Mouse (Mus musculus): ENCODE data around the gene Fez2. TPM values are rescaled to one million over a fixed set of nuclear protein-coding genes. Genes with fewer than 3 reads are reported as not detected.
A peak's percentile ranks its signal among the peaks of the same experiment; 100 is the strongest.

Fez2 gene
- polyA plus RNA-seq, 1 experiment, result 31.7 TPM

DNA sequence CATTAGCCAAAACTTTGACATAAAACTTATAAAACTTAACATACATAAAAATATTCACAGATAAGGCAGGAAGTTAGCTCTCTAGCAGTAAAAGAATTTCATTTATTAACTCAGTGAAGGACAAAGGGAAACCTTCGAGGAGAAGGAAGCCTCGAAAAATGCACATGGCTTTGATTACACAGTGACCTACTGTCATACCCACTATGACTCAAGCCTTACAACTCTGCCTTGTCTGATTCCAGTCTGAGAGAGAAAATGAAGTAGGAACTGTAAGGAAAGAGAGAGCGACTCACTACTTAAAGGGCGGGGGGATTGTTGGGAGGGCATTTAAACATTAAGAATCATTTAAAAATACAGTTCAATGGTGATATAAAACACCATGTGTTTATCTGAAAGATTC, 14.7 kb downstream of the Fez2 start:
- Histone ChIP-seq H3K4me3 (ENCODE audit: low read depth, low read length) (no peak overlapping the region), H3K27me3 (ENCODE audit: control insufficient read depth, insufficient read depth, low read length) (no peaks in the 10 kb centered on the region), H3K36me3 (ENCODE audit: control insufficient read depth, insufficient read depth, low read length) (peaks cover 25% of the 10 kb centered on the region), H3K27ac (ENCODE audit: insufficient read depth, low read depth, low read length) (0 out of 2 replicates have a peak overlapping the region, but pooled peaks have one; percentile 37), H3K4me1 (ENCODE audit: control insufficient read depth, insufficient read depth, insufficient read length, low read length) (peaks cover 37% of the 10 kb centered on the region)
- TF ChIP-seq CTCF (IDR thresholded peaks at IDR 0.05; ENCODE audit: extremely low read depth, insufficient read length, insufficient replicate concordance, low read depth, low read length) (no peak), POLR2A (IDR thresholded peaks at IDR 0.05; ENCODE audit: low read depth, low read length) (no peak)
- 66% methylated on average over 4 of the region's 4 CpGs for WGBS

DNA sequence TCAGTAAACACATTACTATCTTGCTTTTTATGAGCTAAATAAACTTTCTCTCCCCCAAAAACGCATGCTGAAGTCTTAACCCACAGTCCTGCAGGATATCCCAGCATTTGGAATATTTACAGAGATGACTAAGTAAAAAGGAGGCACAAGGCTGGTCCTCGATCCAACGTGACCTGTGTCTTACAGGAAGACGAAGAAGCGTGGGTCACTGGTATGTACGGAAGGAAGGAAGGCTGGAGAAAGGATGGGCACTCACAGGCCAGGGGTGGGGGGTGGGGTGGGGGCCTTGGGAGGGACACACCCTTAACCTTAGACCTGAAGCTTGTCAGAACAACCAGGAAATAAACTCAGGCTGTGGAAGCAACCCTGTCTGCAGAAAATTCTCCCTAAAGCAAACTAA, 15.8 kb downstream of the Fez2 start:
- TF ChIP-seq POLR2A (IDR thresholded peaks at IDR 0.05; ENCODE audit: low read depth, low read length), result no peak
- TF ChIP-seq CTCF (IDR thresholded peaks at IDR 0.05; ENCODE audit: extremely low read depth, insufficient read length, insufficient replicate concordance, low read depth, low read length), result no peak
- Histone ChIP-seq H3K27ac (ENCODE audit: insufficient read depth, low read depth, low read length) (peak overlapping the region; percentile 93), H3K4me1 (ENCODE audit: control insufficient read depth, insufficient read depth, insufficient read length, low read length) (peaks cover 35% of the 10 kb centered on the region), H3K4me3 (ENCODE audit: low read depth, low read length) (no peak overlapping the region), H3K36me3 (ENCODE audit: control insufficient read depth, insufficient read depth, low read length) (peaks cover 26% of the 10 kb centered on the region), H3K27me3 (ENCODE audit: control insufficient read depth, insufficient read depth, low read length) (no peaks in the 10 kb centered on the region)
- WGBS, result 31% methylated on average over 6 of the region's 6 CpGs

DNA sequence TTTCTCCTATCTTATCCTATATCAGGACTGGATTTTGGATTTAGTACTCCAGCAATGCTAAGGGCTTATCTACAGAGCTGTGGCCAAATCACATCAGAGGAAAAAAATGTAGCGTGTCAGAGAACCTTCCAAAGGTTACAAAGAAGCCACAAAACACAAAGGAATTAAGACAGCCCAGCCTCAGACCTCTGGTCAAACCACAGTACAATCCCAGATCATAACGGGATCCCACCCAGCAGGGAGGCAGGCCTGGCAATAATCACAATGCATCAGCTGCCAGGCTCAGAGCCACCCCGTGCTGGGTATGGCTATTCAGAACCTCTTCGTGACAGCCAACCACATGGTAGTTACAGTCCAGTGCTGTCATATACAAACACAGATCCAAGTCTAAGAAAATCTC, 16.2 kb downstream of the Fez2 start:
- no peak for TF ChIP-seq CTCF (IDR thresholded peaks at IDR 0.05; ENCODE audit: extremely low read depth, insufficient read length, insufficient replicate concordance, low read depth, low read length)
- TF ChIP-seq POLR2A (IDR thresholded peaks at IDR 0.05; ENCODE audit: low read depth, low read length), result no peak
- H3K27ac ChIP-seq (ENCODE audit: insufficient read depth, low read depth, low read length), result peak overlapping the region; percentile 93
- WGBS, result 18% methylated on average over 4 of the region's 4 CpGs

DNA sequence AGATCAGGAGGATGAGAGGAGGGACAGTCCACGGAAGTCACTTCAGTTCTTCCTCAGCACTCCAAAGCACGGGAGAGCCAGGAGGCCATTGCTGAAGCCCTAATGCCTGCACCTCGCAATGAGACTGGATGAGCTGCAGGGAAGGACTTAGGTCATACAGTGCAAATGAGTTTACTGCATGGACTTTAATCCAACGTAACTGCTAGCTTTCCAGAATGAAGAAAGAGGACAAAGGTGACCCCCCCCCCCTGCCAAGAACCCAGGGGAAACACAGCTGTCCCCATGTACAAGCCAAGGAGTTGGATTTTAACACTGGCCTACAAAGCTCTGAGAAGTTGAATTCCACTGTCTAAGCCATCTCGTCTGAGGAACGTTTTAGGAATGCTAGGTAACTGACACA, 16.6 kb downstream of the Fez2 start:
- WGBS, result 28% methylated on average over 6 of the region's 6 CpGs
- no peak overlapping the region for H3K4me3 ChIP-seq (ENCODE audit: low read depth, low read length)
- peaks cover 26% of the 10 kb centered on the region for H3K36me3 ChIP-seq (ENCODE audit: control insufficient read depth, insufficient read depth, low read length)

More for the DNA sequence above, 16.2 kb downstream of the Fez2 start:
- peaks cover 32% of the 10 kb centered on the region for H3K4me1 ChIP-seq (ENCODE audit: control insufficient read depth, insufficient read depth, insufficient read length, low read length)
- H3K36me3 ChIP-seq (ENCODE audit: control insufficient read depth, insufficient read depth, low read length), result peaks cover 26% of the 10 kb centered on the region
- no peak overlapping the region for H3K4me3 ChIP-seq (ENCODE audit: low read depth, low read length)
- no peaks in the 10 kb centered on the region for H3K27me3 ChIP-seq (ENCODE audit: control insufficient read depth, insufficient read depth, low read length)

DNA sequence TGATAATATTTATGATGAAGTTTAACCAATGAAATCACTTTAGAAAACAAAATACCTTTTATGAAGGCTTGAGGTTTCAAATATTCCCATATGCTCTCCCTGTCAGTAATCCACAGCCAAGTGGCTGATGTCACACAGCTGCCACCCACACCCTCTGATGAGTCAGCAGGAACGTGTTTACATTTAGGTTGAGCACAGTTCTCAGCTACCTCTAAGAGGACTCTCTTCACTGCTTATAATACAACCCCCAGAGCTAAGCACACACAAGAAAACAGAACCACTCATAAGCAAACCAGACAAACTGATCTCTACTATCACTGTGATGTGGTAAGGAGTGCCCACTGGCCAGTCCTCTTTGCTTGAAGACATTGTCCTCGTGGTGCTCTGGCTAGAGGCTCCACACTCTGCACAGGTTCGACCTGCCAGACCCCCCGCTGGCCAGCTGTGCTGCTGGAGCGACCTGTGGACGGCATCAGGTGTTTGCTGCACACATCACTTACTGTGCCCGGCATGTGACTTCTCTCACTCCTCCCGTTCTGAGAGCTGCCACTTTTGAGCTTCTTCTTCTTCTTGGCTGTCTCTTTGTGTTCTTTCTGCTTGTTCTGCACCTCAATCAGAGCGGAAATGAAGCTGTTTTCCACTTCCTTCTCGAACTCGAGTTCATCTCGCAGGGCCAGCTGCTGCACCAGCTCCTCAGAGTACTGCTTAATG, 17.7 kb downstream of the Fez2 start:
- peaks cover 28% of the 10 kb centered on the region for H3K36me3 ChIP-seq (ENCODE audit: control insufficient read depth, insufficient read depth, low read length)
- H3K4me3 ChIP-seq (ENCODE audit: low read depth, low read length), result no peak overlapping the region
- TF ChIP-seq CTCF (IDR thresholded peaks at IDR 0.05; ENCODE audit: extremely low read depth, insufficient read length, insufficient replicate concordance, low read depth, low read length), result no peak
- TF ChIP-seq POLR2A (IDR thresholded peaks at IDR 0.05; ENCODE audit: low read depth, low read length), result no peak
- H3K27ac ChIP-seq (ENCODE audit: insufficient read depth, low read depth, low read length), result peak overlapping the region; percentile 93
- no peaks in the 10 kb centered on the region for H3K27me3 ChIP-seq (ENCODE audit: control insufficient read depth, insufficient read depth, low read length)
- H3K4me1 ChIP-seq (ENCODE audit: control insufficient read depth, insufficient read depth, insufficient read length, low read length), result peaks cover 28% of the 10 kb centered on the region
- WGBS, result 50% methylated on average over 12 of the region's 12 CpGs

More for the DNA sequence above, 16.6 kb downstream of the Fez2 start:
- Histone ChIP-seq H3K27me3 (ENCODE audit: control insufficient read depth, insufficient read depth, low read length) (no peaks in the 10 kb centered on the region), H3K27ac (ENCODE audit: insufficient read depth, low read depth, low read length) (peak overlapping the region; percentile 93), H3K4me1 (ENCODE audit: control insufficient read depth, insufficient read depth, insufficient read length, low read length) (peaks cover 32% of the 10 kb centered on the region)
- TF ChIP-seq POLR2A (IDR thresholded peaks at IDR 0.05; ENCODE audit: low read depth, low read length) (no peak), CTCF (IDR thresholded peaks at IDR 0.05; ENCODE audit: extremely low read depth, insufficient read length, insufficient replicate concordance, low read depth, low read length) (no peak)

DNA sequence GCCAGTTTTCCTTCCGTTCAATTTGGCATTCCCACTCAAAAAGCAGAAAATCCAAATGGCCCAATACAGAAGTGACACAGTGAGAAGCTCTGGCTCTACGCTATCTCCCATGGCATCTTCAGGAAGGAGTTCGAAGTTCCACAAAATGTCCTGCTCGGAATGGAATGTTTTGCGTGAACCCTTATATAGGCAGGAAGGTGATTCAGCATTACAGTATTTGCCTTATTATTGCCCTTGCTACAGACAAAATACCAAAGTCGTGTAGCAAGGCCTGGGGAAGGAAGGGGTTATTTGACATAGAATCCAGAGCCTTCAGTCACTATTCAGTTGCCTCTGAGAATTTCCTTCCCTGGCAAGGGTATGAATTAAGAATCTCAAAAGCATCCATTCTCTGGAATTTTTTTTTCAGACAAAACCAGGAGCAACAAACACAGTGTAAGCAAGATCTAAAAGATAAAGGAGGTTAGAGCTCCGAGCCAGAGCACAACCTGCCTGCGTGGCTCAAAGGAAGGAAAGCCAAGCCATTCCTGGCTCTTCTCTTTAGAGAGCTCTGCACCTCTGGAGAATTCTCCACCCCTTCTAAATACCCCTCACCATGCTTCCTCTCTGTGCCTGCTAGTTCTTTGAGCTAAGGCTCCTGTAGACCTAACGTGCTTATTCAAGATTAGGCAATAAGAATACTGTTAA, 25.4 kb downstream of the Fez2 start:
- TF ChIP-seq CTCF (IDR thresholded peaks at IDR 0.05; ENCODE audit: extremely low read depth, insufficient read length, insufficient replicate concordance, low read depth, low read length), result no peak
- TF ChIP-seq POLR2A (IDR thresholded peaks at IDR 0.05; ENCODE audit: low read depth, low read length), result no peak
- Histone ChIP-seq H3K4me1 (ENCODE audit: control insufficient read depth, insufficient read depth, insufficient read length, low read length) (peaks cover 6% of the 10 kb centered on the region; the same call in 1 of the 2 replicates), H3K4me3 (ENCODE audit: low read depth, low read length) (no peak overlapping the region), H3K27me3 (ENCODE audit: control insufficient read depth, insufficient read depth, low read length) (no peaks in the 10 kb centered on the region), H3K36me3 (ENCODE audit: control insufficient read depth, insufficient read depth, low read length) (peaks cover 15% of the 10 kb centered on the region), H3K27ac (ENCODE audit: insufficient read depth, low read depth, low read length) (no peak overlapping the region)
- 78% methylated on average over 9 of the region's 9 CpGs for WGBS

DNA sequence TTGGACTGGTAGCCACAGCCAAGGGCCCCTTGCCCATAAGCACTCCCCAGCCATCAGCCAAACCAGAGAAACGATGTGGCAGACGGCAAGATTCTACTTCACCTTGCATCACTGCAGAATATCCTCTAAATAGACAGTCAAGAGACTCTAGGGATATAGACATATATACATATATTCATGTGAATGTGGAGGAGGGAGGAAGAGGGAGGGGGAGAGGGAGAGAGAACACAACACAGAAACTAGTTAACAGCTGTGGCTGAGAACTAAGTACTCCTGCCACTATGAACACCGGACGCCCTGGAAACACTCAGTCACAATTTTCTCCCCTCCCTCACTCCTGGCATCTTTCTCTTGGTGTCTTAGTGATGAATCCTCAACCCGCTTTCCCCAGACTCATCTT, 28.4 kb downstream of the Fez2 start:
- no peak overlapping the region for H3K27ac ChIP-seq (ENCODE audit: insufficient read depth, low read depth, low read length)
- WGBS, result 88% methylated on average over 5 of the region's 5 CpGs

More for the DNA sequence above, 28.4 kb downstream of the Fez2 start:
- no peak for TF ChIP-seq CTCF (IDR thresholded peaks at IDR 0.05; ENCODE audit: extremely low read depth, insufficient read length, insufficient replicate concordance, low read depth, low read length)
- no peak for TF ChIP-seq POLR2A (IDR thresholded peaks at IDR 0.05; ENCODE audit: low read depth, low read length)
- Histone ChIP-seq H3K4me3 (ENCODE audit: low read depth, low read length) (no peak overlapping the region), H3K27me3 (ENCODE audit: control insufficient read depth, insufficient read depth, low read length) (no peaks in the 10 kb centered on the region), H3K36me3 (ENCODE audit: control insufficient read depth, insufficient read depth, low read length) (peaks cover 19% of the 10 kb centered on the region), H3K4me1 (ENCODE audit: control insufficient read depth, insufficient read depth, insufficient read length, low read length) (peaks cover 6% of the 10 kb centered on the region; the same call in 1 of the 2 replicates)
